Mouse (Mus musculus) urinary bladder, postnatal 10 days (tissue): Measurements from ENCODE around the gene Atp2b2.
"Not testable (repeated sequence)": the region's sequence is repeated elsewhere in the genome, so short reads cannot be mapped to it uniquely, and the experiment has no call there.

Experiments
- DNase-seq: peaks from one replicate; pipeline ENCODE4 v3.0.0; 2022; ENCODE audit warnings: low spot score

The Atp2b2 gene

GRCm38 (mm10) chr6:113713389-113713788, 329.0 kb downstream of the Atp2b2 start:
- DNase-seq = not testable (repeated sequence)

- no peak for DNase-seq
These were observed 329.7 kb downstream of the Atp2b2 start for GRCm38 (mm10) chr6:113712718-113713117.

DNA sequence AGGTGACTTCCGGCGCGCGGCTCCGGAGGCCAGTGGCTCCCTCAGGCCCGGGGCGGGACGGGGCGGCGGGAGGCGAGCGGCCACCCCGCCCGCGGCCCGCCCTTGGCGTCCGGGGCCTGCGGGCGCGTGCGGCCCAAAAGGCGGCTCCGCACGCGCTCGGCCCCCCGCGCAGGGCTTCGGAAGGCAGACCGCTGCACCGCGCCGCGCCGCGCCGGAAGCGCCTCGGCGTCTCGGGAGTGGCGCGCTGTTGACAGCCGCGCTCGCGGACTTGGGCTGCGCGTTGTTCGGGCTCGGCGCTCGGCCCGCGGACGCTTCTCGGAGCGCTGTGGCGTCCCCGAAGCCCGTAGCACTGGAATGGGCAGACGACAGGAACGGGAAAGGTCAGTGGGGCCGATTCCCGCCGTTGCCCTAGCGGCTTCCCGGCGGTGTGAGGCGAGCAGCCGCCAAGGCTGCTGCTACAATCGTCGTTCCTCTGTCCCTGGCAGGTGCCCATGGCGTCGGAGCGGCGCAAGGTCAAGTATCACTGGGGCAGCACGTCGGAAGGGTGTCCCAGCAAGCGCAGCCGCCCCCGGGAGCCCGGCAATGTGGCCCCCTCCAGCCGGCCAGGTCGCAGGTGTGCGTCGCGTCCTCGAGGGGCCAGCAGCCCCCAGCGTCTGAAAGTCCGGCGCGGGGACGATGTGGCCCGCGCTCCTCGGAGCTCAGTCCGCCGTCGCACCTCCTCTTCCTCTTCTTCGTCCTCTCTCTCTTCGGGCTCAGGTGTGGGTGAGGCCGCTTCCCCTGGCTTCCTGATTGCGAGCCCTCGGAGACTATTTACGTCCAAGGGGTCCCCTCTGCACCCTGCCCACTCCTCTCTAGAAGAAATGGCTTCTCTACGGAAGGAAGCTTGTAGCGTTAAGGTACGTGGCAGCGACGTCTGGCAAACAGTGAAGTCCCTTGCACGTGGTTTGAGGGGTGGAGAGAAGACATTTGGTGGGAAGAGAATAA, 344.9 kb downstream of the Atp2b2 start:
- DNase-seq = no peak

DNA sequence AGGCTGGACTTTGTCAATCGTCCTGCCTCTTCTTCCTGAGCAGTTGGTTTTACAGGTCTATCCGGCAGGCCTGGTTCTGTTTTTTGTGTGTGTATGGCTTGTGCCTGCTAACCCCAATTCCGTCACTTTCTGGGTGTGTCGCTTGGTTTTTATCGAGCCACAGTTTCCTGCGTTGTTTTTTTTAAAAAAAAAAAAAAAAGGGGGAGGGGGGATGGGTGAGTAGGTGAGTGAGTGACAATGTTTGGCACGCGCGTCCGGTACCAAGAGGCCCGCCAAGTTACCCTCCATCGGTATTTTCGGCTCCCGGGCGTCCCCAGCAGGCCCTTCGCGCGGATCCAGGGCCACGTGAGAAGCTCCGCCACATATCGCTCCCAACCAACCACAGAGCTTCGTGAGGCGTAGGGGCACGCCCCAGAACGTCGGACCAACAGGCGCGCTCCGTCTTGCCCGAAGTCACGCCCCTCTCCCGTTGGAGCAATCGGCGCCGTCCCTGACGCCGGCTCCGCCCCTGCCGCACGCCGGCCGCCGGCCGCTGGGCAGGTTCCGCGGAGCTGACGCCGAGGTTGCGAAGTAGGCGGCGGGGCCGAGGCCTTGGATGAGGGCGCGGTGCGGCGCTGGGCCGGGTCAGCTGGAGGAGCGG, 345.7 kb downstream of the Atp2b2 start, which contains the start of gene Tatdn2:
Tatdn2 (plus strand) TSS at position 469 of the 640 bp plus-strand sequence.
- peak; percentile 80 for DNase-seq

DNA sequence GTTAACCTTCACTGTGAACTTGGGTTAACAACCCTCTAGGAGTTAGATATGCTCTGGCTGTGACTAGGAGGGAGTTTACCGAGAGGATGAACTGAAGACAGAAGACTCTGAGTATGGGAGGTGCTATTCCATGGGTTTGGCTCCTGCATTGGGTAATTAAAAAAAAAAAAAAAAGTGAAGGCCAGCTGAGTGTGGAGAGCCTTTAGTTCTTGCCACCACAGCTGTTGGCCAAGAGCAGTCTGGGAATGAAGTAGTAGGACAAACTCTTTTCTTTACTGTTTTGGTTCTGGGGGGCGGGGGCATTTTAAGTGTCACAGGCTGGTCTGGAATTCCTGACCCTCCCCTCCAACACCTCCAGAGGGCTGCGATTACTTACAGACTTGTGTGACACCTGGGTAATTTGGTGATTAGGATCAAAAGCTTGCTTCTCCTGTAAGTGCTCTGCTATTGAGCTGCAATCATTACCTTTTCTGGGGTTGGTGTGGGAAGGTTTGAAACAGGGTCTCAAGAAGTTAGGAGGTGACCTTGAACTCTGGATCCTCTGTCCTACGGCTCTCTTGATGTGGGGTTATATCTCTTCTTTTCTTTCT, 346.6 kb downstream of the Atp2b2 start:
- DNase-seq = no peak

GRCm38 (mm10) chr6:113695203-113695602, 347.2 kb downstream of the Atp2b2 start:
- no peak for DNase-seq
